Mouse (Mus musculus) midbrain, embryonic 14.5 days (tissue): ENCODE measurements at regions not wholly inside any gene's neighbourhood (a gene's known extent, or its start where the extent isn't known, plus 50 kb on each side); places are given as distances from the start of the nearest gene placed in this dataset.

Experiments
- ATAC-seq: fragments of 200-750 bp; cut with Nextera tagmentation; 2 replicates; pipeline ENCODE4 v1.8.0; 2017; ENCODE audit warnings: moderate number of reproducible peaks, moderate library complexity; ENCODE audit not compliant: low FRiP score, low TSS enrichment
- DNase-seq: peaks from one replicate; pipeline ENCODE4 v3.0.0-alpha.2; 2015
- H3K27ac ChIP-seq: fragments of 300-500 bp; sonication (generic); replicated peaks from 2 replicates; pipeline ENCODE4 v1.5.1; 2014; ENCODE audit warnings: mild to moderate bottlenecking, low read depth, low read length, moderate library complexity
- H3K27me3 ChIP-seq: fragments of 300-500 bp; sonication (generic); 2 replicates; pipeline ENCODE4 v1.6.1; 2014; ENCODE audit warnings: low read length, control low read depth, mixed read lengths; ENCODE audit not compliant: control insufficient read depth, insufficient read depth
- H3K36me3 ChIP-seq: fragments of 300-500 bp; sonication (generic); 2 replicates; pipeline ENCODE4 v1.6.1; 2014; ENCODE audit warnings: low read length, control low read depth; ENCODE audit not compliant: control insufficient read depth, insufficient read depth
- H3K4me1 ChIP-seq: fragments of 300-500 bp; sonication (generic); 2 replicates; pipeline ENCODE4 v1.6.1; 2014; ENCODE audit warnings: mild to moderate bottlenecking, antibody characterized with exemption, low read length, control low read depth; ENCODE audit not compliant: control insufficient read depth, insufficient read depth
- H3K4me2 ChIP-seq: fragments of 300-500 bp; sonication (generic); 2 replicates; pipeline ENCODE4 v1.6.1; 2014; ENCODE audit warnings: mild to moderate bottlenecking, low read length, moderate library complexity
- H3K4me3 ChIP-seq: fragments of 300-500 bp; sonication (generic); replicated peaks from 2 replicates; pipeline ENCODE4 v1.5.1; 2014; ENCODE audit warnings: low read depth, low read length
- H3K9ac ChIP-seq: fragments of 300-500 bp; sonication (generic); replicated peaks from 2 replicates; pipeline ENCODE4 v1.6.1; 2014; ENCODE audit warnings: mild to moderate bottlenecking, low read length, moderate library complexity
- H3K9me3 ChIP-seq: fragments of 300-500 bp; sonication (generic); 2 replicates; pipeline ENCODE4 v1.6.1; 2016; ENCODE audit warnings: low read length, control low read depth, mixed read lengths; ENCODE audit not compliant: control insufficient read depth
- WGBS: fragments of 180-500 bp; shearing (Covaris S2); extraction: QIAGEN DNeasy Blood & Tissue Kit; methylation state at CpG from one replicate; pipeline ENCODE4 v1.1.7; 2014; 5-methylcytosine and 5-hydroxymethylcytosine counted together

DNA sequence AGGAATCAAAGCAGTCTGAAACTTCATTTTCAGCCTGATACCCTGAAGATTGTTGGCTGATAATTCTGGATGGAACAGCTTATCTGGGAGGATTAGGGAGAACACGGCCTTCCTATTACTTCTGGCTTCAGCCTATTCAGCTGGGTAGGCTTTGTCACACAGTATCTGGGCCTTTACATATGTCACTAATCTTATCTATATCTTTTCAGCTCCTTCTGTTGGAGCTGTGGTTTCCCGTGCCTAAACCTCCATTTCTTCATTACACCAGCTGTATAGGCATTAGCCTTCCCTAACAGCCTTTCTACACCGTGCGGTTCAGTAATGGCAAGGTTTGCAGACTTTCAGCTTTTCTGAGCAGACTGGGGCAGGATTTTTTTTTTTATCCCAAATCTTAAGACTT lies 61.9 kb upstream of the Tle4 start:
- Histone ChIP-seq H3K36me3 (no peaks in the 10 kb centered on the region), H3K27ac (no peak overlapping the region), H3K9ac (no peak overlapping the region), H3K27me3 (0 out of 2 replicates have a peak, but pooled peaks cover 2% of the 10 kb centered on the region), H3K4me3 (no peak overlapping the region), H3K9me3 (no peaks in the 10 kb centered on the region), H3K4me2 (no peak overlapping the region), H3K4me1 (no peaks in the 10 kb centered on the region)
- ATAC-seq, result no peak
- WGBS, result 18% methylated on average over 4 of the region's 4 CpGs
- DNase-seq, result peak; percentile 43

DNA sequence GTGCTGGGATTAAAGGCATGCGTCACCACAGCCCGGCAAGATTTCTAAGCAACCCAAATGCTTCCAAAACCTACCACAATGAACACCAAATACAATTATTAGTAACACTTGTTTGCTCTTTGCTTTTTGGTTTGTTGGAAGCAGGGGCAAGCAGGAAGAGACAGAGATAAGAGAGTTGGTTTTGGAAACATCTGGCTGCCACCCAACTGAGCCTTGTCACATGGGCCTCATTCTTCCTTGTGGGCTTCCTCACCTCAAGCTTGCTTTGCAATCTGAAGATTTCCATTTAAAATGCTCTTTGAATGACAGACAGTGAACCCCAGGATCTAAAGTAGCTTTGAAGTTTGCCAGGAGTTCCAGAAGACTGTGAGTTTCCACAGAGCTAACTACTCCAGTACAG lies 60.6 kb upstream of the Tle4 start:
- Histone ChIP-seq H3K9me3 (no peaks in the 10 kb centered on the region), H3K9ac (no peak overlapping the region), H3K27ac (no peak overlapping the region), H3K27me3 (0 out of 2 replicates have a peak, but pooled peaks cover 2% of the 10 kb centered on the region), H3K4me3 (no peak overlapping the region), H3K4me1 (no peaks in the 10 kb centered on the region), H3K4me2 (no peak overlapping the region), H3K36me3 (no peaks in the 10 kb centered on the region)
- DNase-seq, result no peak
- ATAC-seq, result no peak
- 95% methylated on average over 2 of the region's 2 CpGs for WGBS

DNA sequence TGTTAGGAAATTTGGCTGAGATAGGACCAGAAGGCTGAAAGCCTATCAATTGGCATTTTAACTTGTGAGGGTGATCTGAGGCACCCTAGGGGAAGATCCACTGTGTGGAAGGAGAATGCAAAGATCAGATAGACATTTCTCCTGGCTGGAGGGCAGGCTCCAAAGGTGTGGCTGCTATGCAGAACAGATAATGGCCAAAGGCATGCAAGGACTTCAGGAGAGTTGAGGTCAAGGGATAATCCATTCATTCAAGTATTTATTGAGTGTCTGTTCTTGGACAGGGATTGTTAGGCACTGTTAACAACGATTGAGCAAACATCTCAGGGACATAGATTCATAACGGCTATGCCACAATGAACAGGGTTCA lies 58.2 kb upstream of the Tle4 start:
- H3K9me3 ChIP-seq, result no peaks in the 10 kb centered on the region
- H3K27ac ChIP-seq, result no peak overlapping the region
- H3K4me1 ChIP-seq, result no peaks in the 10 kb centered on the region
- no peak overlapping the region for H3K4me3 ChIP-seq
- WGBS, result 43% methylated on average over 2 of the region's 2 CpGs
- DNase-seq, result no peak
- no peak overlapping the region for H3K4me2 ChIP-seq
- H3K27me3 ChIP-seq, result 0 out of 2 replicates have a peak, but pooled peaks cover 2% of the 10 kb centered on the region
- ATAC-seq, result no peak
- no peaks in the 10 kb centered on the region for H3K36me3 ChIP-seq
- H3K9ac ChIP-seq, result no peak overlapping the region

DNA sequence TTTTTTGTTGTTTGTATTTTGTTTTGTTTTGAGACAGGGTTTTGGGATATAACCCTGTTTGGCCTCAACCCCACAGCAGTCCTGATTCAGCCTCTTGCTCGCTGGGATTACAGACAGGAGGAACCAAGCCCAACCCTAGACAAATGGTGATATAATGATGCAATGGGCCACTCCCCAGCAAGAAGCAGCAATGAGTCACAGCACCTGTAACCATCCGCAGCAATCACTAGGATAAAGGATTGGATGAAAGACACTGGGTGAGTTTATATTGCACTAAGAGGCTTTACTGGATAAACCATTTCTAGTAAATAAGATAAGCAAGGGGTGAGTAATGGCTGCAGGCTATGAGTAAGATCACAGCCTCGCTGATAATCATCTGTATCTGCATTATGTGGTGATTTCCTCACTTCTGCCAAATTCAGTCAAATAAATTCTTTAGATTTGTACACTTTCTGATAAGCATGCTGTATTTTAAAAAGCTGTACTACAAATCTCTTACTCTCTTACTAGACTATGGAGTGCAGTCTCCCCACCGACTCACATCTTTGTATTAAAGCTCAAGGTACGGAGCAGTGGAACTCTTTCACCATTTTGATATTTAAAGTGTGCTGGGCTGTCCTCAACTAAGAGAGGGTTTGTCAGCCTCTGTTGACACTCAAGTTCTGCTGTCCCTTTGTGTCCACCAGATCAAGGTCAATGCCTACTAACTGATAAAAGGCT lies 57.6 kb upstream of the Tle4 start:
- Histone ChIP-seq H3K9me3 (no peaks in the 10 kb centered on the region), H3K4me2 (no peak overlapping the region), H3K4me3 (no peak overlapping the region), H3K36me3 (no peaks in the 10 kb centered on the region), H3K4me1 (no peaks in the 10 kb centered on the region), H3K27me3 (no peaks in the 10 kb centered on the region), H3K27ac (no peak overlapping the region), H3K9ac (no peak overlapping the region)
- WGBS, result 71% methylated on average over 5 of the region's 5 CpGs
- DNase-seq (no peak), ATAC-seq (no peak)
